Mouse (Mus musculus) bone marrow, adult 2 months (tissue): Measurements from ENCODE around the gene Pitpnm3.

ENCODE experiments used
- CTCF ChIP-seq: fragments of 200-500 bp; IDR thresholded peaks from 2 replicates; pipeline ENCODE4 v1.5.1; 2011; ENCODE audit warnings: low read length, control low read depth; ENCODE audit not compliant: control insufficient read depth, insufficient read depth
- POLR2A ChIP-seq: fragments of 200-500 bp; IDR thresholded peaks from 2 replicates; pipeline ENCODE4 v1.6.1; 2011; ENCODE audit warnings: low read depth, mild to moderate bottlenecking, control low read depth, low read length, borderline replicate concordance; ENCODE audit not compliant: control insufficient read depth

DNA sequence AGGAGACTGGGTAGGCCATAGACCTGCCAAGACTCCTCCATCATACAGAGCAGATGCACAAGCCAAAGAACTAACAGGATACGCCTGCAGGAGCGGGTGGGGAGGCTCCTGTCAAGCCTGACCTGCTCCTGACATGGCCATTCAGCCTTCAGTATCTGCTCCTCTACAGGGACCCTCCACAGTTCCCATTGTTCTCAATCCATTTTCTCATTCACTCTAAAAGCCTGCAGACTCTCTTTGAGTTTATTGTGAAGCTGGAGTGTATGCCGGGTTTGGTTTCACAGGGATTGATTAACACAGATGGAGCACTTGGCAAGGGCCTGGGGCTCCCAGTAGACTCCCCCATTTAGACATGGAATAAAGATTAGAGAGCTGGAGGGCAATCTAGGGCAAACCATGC lies 12.3 kb upstream of the Pitpnm3 start:
- TF ChIP-seq CTCF (no peak), POLR2A (no peak)
